ENCODE assay signal across 18 mouse cellular contexts in genomic region chr12:113337271-113337670, GRCm38 (mm10).
"Had no signal": no experiment of that assay in that cellular context is flagged by ENCODE, and none has a peak within 500 bp of the region (broad histone marks: within the 10 kb centered on the region; RNA-seq: fewer than 3 reads in every experiment).

No protein-coding gene starts in this region.

- H3K36me3 ChIP-seq: limb, embryonic 10.5 days; limb, embryonic 13.5 days; liver, embryonic 12.5 days; liver, embryonic 15.5 days; stomach, embryonic 15.5 days had no signal

- H3K27me3 ChIP-seq: limb, embryonic 13.5 days; liver, embryonic 12.5 days; liver, embryonic 15.5 days; stomach, embryonic 15.5 days had no signal

- DNase-seq: kidney, adult 2 months; kidney, postnatal 25 days; layer of hippocampus, adult 9-11 months; liver; lung, adult 18-20 months; midbrain, embryonic 14.5 days; thymus, adult 2 months; thymus, postnatal 14 days; thymus, postnatal 4 days had no signal

- H3K9me3 ChIP-seq: limb, embryonic 10.5 days; limb, embryonic 13.5 days; liver, embryonic 12.5 days; liver, embryonic 15.5 days; stomach, embryonic 15.5 days had no signal

- H3K4me1 ChIP-seq: limb, embryonic 10.5 days; limb, embryonic 13.5 days; liver, embryonic 12.5 days; liver, embryonic 15.5 days; stomach, embryonic 15.5 days had no signal

- H3K4me3 ChIP-seq: layer of hippocampus, adult 2 months; limb, embryonic 10.5 days; limb, embryonic 13.5 days; liver, embryonic 12.5 days; liver, embryonic 15.5 days; stomach, embryonic 15.5 days had no signal

- H3K4me2 ChIP-seq: limb, embryonic 13.5 days; liver, embryonic 12.5 days; liver, embryonic 15.5 days; midbrain, embryonic 11.5 days; stomach, embryonic 15.5 days had no signal

- H3K27ac ChIP-seq: kidney, postnatal 0 days; layer of hippocampus, adult 2 months; limb, embryonic 10.5 days; limb, embryonic 13.5 days; liver, embryonic 12.5 days; liver, embryonic 15.5 days; stomach, embryonic 15.5 days had no signal

- ATAC-seq: intestine, postnatal 0 days; liver, embryonic 12.5 days had no signal

- H3K9ac ChIP-seq: limb, embryonic 13.5 days; liver, embryonic 12.5 days; liver, embryonic 15.5 days; stomach, embryonic 15.5 days had no signal
